Mouse (Mus musculus): ENCODE measurements at regions not wholly inside any gene's neighbourhood (a gene's known extent, or its start where the extent isn't known, plus 50 kb on each side); places are given as distances from the start of the nearest gene placed in this dataset.

DNA sequence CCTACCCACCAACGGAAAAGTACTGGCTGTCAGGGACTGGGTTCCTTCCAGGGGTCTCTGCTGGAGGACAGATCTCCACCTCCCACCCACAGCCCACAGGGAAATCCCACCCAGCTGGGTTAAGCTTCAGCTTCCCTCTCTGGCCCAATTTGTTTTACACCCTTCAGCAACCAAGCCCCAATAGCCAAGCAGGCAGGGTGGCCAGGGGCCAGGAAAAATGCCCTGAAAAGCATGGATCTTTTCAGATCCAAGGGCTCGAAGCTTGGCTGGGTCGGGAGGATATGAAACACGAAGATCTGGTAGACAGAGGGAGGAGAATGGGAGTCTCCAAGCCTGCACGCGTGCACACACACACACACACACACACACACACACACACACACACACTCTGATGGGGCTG, 302.4 kb downstream of the Sox9 start:
- no peak for TF ChIP-seq POLR2A (IDR thresholded peaks at IDR 0.05; ENCODE audit: borderline replicate concordance, low read depth, low read length)
- TF ChIP-seq CTCF (IDR thresholded peaks at IDR 0.05; ENCODE audit: low read depth, low read length): no peak

Data from bone marrow macrophage, adult 2 months (primary cell).